Mouse (Mus musculus) spleen, adult 2 months (tissue): ENCODE measurements around the gene Sh2b3. TPM values are rescaled to one million over a fixed set of nuclear protein-coding genes. Genes with fewer than 3 reads are reported as not detected.

Experiments
- DNase-seq, 2 experiments: peaks; one replicate each; pipeline versions ENCODE4 v3.0.0 to v3.0.0-alpha.2; 2012 to 2021; ENCODE audit warnings: low spot score in 2 of 2, low read depth in 1 of 2
- H3K27ac ChIP-seq: fragments of 200-500 bp; 2 replicates; pipeline ENCODE4 v1.5.1; 2012; ENCODE audit warnings: low read length, inconsistent platforms; ENCODE audit not compliant: insufficient read depth
- H3K27me3 ChIP-seq: fragments of 200-500 bp; 2 replicates; pipeline ENCODE4 v1.6.1; 2012; ENCODE audit warnings: mild to moderate bottlenecking, moderate library complexity, low read length, inconsistent platforms; ENCODE audit not compliant: control insufficient read depth, insufficient read depth
- H3K36me3 ChIP-seq: fragments of 200-500 bp; 2 replicates; pipeline ENCODE4 v1.6.1; 2012; ENCODE audit warnings: mild to moderate bottlenecking, low read length, inconsistent platforms; ENCODE audit not compliant: control insufficient read depth, insufficient read depth
- H3K4me1 ChIP-seq: fragments of 200-500 bp; 2 replicates; pipeline ENCODE4 v1.6.1; 2011; ENCODE audit warnings: inconsistent platforms; ENCODE audit not compliant: control insufficient read depth, insufficient read depth, insufficient read length
- H3K4me3 ChIP-seq: fragments of 200-500 bp; 2 replicates; pipeline ENCODE4 v1.5.1; 2011; ENCODE audit warnings: mild to moderate bottlenecking, inconsistent platforms; ENCODE audit not compliant: insufficient read depth, insufficient read length; ENCODE audit errors: extremely low read depth
- CTCF ChIP-seq: fragments of 200-500 bp; IDR thresholded peaks from 2 replicates; pipeline ENCODE4 v1.5.1; 2011; ENCODE audit warnings: mild to moderate bottlenecking, inconsistent platforms; ENCODE audit not compliant: insufficient read depth, insufficient read length, insufficient replicate concordance; ENCODE audit errors: extremely low read depth
- POLR2A ChIP-seq: fragments of 200-500 bp; IDR thresholded peaks from 2 replicates; pipeline ENCODE4 v1.6.1; 2011; ENCODE audit warnings: low read depth, low read length, inconsistent platforms
- WGBS: fragments of 180-500 bp; shearing (Covaris S2); methylation state at CpG from one replicate; pipeline ENCODE4 v1.1.7; 2018; 5-methylcytosine and 5-hydroxymethylcytosine counted together
- polyA plus RNA-seq: library from polyadenylated mRNA; depleted of rRNA; stranded (reverse); fragments of >200 nt; gene quantifications from 2 replicates; pipeline ENCODE4 v1.2.3, GENCODE M21; 2012

The Sh2b3 gene
- polyA plus RNA-seq, 1 experiment = 118 TPM

DNA sequence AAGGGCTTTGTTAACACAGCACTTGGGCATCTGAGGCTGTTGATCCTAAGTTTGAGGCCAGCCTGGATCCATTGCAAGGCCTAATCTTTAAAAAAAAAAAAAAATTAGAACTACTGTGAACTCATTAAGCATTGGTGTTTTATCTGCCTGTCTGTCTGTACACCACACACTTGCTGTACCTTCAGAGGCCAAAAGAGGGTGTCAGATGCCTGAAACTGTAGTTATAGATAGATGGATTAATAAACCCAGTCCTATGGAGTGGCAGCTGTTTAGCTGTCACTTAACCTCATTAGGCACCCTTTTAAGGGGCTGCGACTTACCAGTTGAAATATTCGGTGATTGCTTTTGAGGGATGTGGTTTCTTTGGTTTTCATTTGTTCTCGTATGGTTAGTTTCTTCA lies 41.6 kb downstream of the Sh2b3 start:
- H3K36me3 ChIP-seq = peaks cover 15% of the 10 kb centered on the region
- H3K4me3 ChIP-seq = no peak overlapping the region
- H3K27me3 ChIP-seq = no peaks in the 10 kb centered on the region
- H3K4me1 ChIP-seq = no peaks in the 10 kb centered on the region
- no peak for TF ChIP-seq CTCF
- TF ChIP-seq POLR2A = no peak
- WGBS = 67% methylated on average over 3 of the region's 3 CpGs
- H3K27ac ChIP-seq = no peak overlapping the region
- DNase-seq = peak in 1 of 2 experiments; percentile 49

DNA sequence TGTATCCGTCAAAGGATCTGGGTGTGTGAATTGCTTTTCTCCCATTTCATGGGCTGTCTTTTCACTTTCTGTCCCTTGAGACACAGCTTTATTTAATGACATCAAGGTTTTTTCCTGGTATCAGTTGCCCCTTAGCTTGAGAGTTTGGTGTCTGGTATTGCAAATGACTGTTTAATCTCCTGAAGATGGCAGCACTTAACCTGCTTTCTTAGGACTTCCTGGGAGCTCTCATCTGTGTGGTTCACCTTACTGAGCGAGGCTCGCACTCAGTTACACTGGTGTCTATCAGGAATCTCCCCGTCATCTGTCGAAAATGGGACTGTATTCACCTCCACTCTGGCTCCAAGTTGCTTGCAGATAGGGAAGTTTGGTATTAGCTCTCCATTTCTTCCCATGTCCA lies 46.4 kb downstream of the Sh2b3 start:
- TF ChIP-seq CTCF (no peak), POLR2A (no peak)
- Histone ChIP-seq H3K4me3 (no peak overlapping the region), H3K27me3 (no peaks in the 10 kb centered on the region), H3K27ac (no peak overlapping the region), H3K4me1 (no peaks in the 10 kb centered on the region), H3K36me3 (peaks cover 9% of the 10 kb centered on the region)
- no peak for DNase-seq
- 81% methylated on average over 5 of the region's 5 CpGs for WGBS

DNA sequence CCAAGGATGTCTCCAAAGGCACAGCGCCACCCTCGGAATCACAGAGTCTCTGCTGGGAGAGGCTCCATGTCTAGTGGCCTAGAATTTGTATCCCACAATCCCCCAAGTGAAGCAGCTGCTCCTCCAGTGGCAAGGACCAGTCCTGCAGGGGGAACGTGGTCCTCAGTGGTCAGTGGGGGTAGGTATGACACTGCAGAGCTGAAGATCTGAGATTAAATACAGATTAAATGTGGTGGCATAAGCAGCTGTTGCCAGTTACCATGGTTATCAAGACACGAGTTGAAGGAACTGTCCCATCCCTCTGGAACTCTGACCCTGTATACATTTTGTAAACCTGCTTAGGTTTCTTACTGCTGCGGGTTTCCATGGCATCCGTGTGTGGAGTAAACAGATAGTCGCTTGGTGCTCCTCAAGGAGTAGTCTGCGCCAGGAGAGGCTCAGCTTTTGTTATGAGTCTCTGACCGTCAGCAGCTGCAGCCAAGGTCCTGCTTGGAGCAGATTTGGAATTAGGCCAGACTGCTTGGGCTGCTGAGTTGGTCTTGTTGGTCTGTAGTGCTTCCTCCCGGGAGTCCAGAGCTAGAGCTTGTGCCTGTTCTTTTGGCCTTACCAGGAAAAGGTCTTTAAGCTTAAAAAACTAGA lies 53.5 kb downstream of the Sh2b3 start:
- TF ChIP-seq CTCF (no peak), POLR2A (no peak)
- Histone ChIP-seq H3K27me3 (no peaks in the 10 kb centered on the region), H3K36me3 (peaks cover 16% of the 10 kb centered on the region), H3K4me1 (no peaks in the 10 kb centered on the region), H3K4me3 (no peak overlapping the region), H3K27ac (no peak overlapping the region)
- no peak for DNase-seq
- 87% methylated on average over 10 of the region's 10 CpGs for WGBS

DNA sequence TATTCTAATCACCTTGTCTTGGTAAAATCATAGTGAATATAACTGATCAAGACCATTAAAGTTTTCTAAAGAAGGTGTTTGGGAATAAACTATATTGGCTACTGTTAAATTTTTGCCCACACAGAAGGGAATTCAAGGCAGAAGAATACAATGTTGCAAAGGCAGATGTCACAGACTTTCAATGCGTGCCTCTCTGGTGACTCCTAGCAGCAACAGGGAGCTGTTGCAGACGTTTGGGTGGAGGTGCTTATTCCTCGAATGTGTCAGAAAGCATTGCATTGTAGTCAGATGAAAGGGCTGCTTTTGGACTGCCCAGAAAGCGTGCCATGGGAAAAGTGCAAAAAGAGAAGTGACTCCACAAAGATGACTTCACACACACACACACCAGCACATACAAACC lies 55.0 kb downstream of the Sh2b3 start:
- peaks cover 23% of the 10 kb centered on the region for H3K36me3 ChIP-seq
- H3K4me3 ChIP-seq = no peak overlapping the region
- H3K4me1 ChIP-seq = no peaks in the 10 kb centered on the region
- no peak overlapping the region for H3K27ac ChIP-seq
- WGBS = 73% methylated on average over 4 of the region's 4 CpGs
- DNase-seq = no peak
- TF ChIP-seq CTCF = no peak
- TF ChIP-seq POLR2A = no peak
- H3K27me3 ChIP-seq = no peaks in the 10 kb centered on the region

DNA sequence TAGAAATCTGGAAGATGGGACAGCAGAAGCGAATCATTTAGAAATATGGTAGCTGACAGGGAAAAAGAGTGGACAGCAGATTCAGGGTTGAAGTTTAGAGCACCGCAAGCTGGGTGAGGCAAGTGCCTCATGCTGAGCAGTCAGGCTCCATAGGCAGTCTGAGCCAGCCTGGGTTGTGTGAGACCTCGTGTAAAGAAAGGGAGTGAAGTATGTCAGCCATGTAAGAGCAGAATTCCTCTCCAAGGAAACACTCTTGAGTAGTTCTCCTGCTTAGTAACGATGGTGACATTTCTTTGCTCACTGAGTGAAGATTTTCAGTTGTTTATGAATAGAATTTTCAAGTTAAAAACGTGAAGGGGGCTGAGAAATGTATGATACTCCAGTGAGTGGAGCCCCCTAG lies 57.3 kb downstream of the Sh2b3 start:
- Histone ChIP-seq H3K4me3 (no peak overlapping the region), H3K36me3 (peaks cover 17% of the 10 kb centered on the region), H3K27ac (no peak overlapping the region), H3K27me3 (no peaks in the 10 kb centered on the region), H3K4me1 (no peaks in the 10 kb centered on the region)
- no peak for TF ChIP-seq CTCF
- TF ChIP-seq POLR2A = no peak
- DNase-seq = no peak
- WGBS = 92% methylated on average over 5 of the region's 5 CpGs

DNA sequence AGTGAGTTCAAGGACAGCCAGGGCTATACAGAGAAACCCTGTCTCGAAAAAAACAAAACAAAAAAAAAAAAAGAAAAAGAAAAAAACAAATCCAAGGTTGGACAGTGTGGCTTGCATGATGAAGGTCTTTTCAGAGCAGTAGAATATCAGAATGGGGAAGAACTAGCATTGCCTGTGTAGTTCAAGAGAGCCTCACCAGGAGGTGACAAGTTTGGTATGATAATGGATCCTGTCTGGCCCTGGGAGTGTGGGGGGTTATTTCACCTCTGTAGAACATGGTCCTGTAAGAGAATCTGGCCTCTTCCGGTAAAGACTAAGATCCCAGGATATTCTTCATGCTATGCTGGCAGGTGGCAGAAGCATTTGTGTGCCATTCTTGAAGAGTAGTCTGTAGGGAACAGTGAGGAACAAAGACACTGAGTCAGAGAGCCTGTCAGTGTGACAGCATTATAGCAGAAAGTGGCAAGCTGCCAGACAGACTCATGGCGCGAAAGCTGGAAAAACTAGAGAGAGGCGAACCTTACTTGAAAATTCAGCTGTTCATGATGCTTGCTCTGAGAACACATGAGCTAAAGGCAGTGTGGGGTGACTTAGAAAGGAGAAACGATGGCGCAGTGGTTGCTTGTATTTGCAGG lies 58.8 kb downstream of the Sh2b3 start:
- peaks cover 16% of the 10 kb centered on the region for H3K36me3 ChIP-seq
- TF ChIP-seq POLR2A (no peak), CTCF (no peak)
- 94% methylated on average over 7 of the region's 7 CpGs for WGBS

DNA sequence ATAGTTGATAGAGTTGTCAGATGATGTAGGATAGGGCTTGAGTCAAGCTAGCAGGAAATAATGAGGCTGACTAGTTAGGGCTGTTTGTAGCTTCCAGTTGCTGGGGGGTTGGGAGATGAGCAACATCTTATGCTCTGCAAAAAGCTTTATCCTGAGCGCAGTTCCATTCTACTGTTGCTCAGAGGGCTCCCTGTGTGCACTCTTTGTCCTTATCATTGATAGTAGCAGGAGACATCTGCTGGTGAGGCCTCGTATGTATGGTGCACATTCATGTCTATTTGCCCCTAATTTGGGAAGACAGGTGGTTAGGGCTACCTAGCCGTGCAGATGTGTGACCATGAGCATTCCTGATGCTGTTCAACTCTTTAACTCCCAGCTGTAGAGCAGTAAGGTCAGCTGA lies 65.8 kb downstream of the Sh2b3 start:
- H3K4me3 ChIP-seq = no peak overlapping the region
- no peak overlapping the region for H3K27ac ChIP-seq
- H3K4me1 ChIP-seq = no peaks in the 10 kb centered on the region; the same call in 1 of the 2 replicates
- 86% methylated on average over 3 of the region's 3 CpGs for WGBS
- H3K36me3 ChIP-seq = peaks cover 10% of the 10 kb centered on the region
- H3K27me3 ChIP-seq = no peaks in the 10 kb centered on the region
- no peak for DNase-seq
- TF ChIP-seq POLR2A (no peak), CTCF (no peak)

More for the DNA sequence above, 58.8 kb downstream of the Sh2b3 start:
- Histone ChIP-seq H3K4me3 (no peak overlapping the region), H3K4me1 (no peaks in the 10 kb centered on the region), H3K27me3 (no peaks in the 10 kb centered on the region), H3K27ac (no peak overlapping the region)
- no peak for DNase-seq
